Mouse (Mus musculus) CD4-positive, CD25-positive, alpha-beta regulatory T cell, adult 4 months (primary cell): Measurements from ENCODE around the gene Prdm16. TPM values are rescaled to one million over a fixed set of nuclear protein-coding genes. Genes with fewer than 3 reads are reported as not detected.

Experiments
- ATAC-seq: one replicate; pipeline ENCODE4 v1.8.0; 2017
- polyA plus RNA-seq, 2 experiments: library from polyadenylated mRNA; unstranded; fragments of 100-300 nt; shearing (Covaris generic); gene quantifications; one replicate each; pipeline ENCODE4 v1.2.1; 2017

The Prdm16 gene
- polyA plus RNA-seq, 2 experiments from 2014 or later = 2.2 to 2.7 TPM

DNA sequence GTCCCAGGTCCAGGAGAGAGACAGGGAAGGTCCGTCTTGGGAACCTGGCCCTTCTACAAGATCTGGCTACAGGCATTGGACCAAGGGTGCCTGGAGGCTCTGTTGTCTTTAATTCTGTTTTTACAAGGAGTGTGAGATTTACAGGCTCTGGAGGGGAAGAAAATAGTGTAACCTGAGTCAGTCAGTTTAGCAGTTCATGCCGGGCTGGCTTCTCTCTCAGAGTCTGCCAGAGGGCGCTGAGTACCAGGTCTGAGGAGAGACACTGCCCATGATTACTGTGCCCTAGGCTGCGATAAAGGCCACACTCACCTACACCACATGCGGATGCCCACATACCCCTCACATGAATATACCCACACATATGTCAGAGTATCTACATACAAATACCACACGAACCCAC is 219.9 kb downstream of the Prdm16 start:
- ATAC-seq = no peak

DNA sequence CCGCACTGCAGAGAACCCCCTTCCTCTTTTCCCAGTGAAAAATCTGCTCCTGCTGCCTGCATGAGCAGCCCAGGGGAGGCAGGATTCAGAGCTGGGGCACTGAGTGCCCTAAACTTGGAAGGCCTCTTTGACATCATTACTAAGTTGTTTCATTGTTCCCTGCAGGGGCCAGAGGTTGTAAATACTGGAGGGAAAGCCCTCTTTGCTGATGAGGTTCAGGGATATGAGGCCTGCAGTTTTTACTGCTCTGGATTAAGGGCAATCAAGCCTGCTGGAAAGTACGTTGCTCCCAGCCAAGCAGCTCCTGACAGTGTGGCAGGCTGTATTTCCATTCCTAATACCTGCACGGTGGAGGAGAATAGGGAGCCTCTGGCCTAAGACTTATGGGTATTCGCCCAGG is 221.8 kb downstream of the Prdm16 start:
- ATAC-seq = no peak

- ATAC-seq = no peak
These were observed 226.1 kb downstream of the Prdm16 start for GRCm38 (mm10) chr4:154410559-154410958.

DNA sequence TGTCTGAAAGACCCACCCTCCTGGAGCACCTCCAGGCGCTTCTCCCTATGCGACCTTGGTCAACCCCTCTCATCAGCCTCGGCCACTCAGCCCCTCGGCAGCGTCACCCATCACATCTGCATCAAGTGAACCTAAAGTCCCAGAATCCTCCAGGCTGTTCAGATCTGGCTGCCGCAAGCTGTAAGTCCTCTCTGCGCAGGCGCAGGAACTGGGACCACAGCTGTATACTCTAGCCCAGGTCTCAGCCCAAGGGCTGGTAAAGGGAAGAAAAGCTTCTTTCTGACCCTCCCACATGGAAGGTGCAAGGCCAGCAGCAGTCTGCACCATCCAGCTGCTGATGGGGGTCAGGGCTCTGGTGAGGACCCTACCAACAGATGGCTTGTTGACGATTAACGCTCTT is 226.8 kb downstream of the Prdm16 start:
- ATAC-seq = no peak

DNA sequence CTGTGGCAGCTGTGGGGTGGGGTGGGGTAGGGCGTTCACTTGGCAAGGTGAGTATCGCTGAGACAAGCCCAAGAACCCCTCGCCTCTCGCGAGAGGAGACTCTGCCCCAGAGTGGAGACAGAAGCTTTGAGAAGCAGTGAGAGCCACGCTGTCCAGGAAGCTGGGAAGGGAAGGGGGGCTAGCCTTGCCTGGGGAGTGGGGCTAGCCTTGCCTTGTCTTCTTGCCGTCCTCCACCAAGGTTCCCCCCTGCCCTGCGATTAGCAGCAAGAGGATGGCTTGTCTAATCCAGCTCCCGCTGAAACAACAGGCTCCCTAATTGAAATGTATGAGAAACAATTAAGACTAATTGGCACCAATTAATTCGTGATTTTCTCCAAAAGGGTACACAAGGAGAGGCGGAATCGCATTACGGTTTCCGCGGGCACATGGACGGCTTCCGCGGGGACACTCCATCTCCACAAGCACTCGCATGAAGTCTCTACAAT is 227.4 kb downstream of the Prdm16 start:
- no peak for ATAC-seq

GRCm38 (mm10) chr4:154402948-154403347 is 233.7 kb downstream of the Prdm16 start:
- no peak for ATAC-seq

- ATAC-seq = no peak
These were observed 234.4 kb downstream of the Prdm16 start for GRCm38 (mm10) chr4:154401982-154402932.

DNA sequence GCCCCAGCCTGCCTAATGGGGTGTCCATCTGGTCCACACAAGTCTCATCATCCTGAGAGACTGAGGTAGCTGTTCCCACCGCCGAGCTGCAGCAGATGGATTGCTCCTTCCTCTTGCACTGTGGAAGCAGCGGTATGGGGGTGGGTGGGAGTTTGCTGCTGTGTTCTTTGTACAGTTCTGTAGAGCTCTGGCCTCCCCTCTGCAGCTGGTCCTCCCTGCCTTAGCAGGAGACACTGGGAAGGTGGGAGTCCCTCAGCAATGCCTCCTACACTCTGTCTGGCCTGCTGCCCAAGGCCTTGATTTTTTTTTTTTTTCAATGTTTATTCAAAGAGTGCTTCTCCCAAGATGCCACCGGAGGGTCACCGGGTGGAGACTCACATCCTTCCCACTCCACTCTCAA is 235.3 kb downstream of the Prdm16 start:
- ATAC-seq = no peak

DNA sequence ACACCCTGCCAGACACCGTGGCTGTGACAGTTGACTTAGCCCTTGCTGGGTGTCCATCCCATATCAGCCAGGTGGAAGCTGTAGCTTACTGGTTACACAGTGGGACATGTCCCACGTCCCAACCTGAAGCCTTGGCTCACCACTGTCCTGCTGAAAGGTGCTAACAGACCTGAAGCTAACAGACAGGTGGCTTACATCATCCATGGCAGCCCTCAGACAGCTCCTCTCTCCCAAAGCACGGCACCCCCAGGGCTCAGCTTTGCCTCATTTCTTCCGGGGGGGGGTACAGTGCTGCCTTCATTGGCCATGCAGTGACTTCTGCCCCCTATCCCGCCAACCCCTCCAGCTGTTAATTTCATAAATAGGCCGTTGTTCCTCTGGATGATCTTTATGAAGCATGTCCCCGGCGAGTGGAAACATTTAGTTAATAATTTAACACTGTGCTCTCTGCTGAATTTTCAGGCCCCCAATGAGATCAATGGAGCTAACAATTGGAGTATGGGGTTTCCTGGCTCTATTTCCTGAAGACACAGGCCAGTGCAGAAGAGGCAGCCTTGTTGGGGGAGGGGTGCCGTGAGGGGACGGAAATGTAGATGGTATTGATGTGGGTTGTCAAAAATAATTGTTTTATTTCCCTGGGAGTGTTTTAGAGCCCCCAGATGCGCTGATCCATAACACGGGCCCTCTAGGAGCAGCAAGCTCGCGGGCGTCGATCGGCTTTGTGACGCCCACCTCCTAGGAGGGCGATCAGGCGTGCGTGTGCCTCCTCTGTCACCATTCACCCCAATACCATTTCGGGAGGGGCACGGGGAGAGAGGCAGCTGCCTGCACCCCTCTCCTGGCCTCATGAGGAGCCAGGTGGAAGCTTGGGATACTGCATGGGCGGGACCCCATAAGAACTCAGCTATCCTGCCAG is 236.2 kb downstream of the Prdm16 start:
- no peak for ATAC-seq

- ATAC-seq = no peak
These were observed 237.0 kb downstream of the Prdm16 start for GRCm38 (mm10) chr4:154399634-154400033.

DNA sequence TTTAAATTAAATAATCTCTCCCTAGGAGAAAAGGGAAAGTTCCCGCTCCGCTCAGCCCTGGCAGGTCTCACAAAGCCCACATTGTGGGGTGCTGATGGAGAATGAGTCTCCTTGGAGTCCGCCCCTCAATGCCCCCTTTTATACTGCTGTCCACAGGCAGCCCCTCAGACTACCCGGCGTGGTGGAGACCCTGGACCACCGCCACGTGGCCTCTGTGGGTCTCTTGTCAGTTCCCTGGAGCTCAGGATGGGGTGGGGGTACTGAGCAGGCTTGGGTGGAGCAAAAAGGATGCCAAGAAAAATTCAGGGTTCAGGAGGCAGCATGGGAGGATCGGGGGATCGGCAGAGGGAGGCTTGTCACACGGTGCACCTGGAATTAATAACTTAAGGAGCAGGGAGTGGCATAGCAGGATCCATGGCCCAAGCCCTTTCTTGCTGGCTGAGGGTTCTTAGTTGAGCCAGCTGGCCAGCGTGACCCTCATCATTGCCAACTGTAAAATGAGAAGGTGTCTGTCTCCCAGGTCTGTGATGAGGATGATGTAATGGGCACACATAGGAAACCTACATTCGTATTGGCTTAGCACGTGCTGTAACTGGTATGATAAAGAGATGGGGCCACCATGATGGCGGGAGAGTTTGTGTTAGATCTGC is 239.9 kb downstream of the Prdm16 start:
- ATAC-seq = no peak

GRCm38 (mm10) chr4:154394123-154394722 is 242.4 kb downstream of the Prdm16 start:
- no peak for ATAC-seq

- ATAC-seq = no peak
These were observed 243.2 kb downstream of the Prdm16 start for GRCm38 (mm10) chr4:154393196-154394122.

GRCm38 (mm10) chr4:154392641-154393040 is 244.0 kb downstream of the Prdm16 start:
- no peak for ATAC-seq

DNA sequence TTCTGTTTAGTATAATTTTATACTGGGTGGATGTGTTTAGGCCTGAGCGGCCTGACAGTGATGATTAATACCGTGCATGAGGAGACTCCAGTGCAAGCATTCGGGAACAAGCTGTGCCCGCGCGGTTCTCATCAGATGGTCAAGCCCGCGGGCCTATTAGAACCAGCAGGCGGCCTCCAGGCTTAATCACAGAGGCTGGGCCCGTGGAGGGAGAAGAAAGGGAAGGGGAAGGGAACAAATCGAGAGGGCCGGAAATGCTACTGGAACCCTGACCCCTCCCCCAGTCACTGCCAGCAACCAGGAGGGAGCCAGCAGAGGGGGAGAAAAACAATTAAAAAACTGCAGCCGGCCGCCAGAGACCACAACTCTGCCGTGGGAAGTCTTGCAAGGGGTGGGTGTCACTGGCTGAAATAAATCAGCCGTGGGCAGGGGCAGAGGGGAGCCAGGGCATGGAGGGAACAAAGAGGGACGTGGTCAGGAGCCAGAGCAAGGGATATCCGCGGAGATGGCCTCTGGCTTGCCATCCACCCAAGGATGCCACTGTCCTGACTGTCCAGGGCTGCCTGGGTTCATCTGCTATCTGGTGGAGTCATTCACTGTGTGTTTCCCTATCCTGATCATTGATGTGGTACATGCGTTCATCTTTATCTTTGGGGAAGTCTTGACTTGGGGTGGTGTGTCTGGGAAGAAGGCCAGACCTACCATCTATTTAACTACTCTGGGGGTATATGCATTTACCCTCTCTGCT is 246.2 kb downstream of the Prdm16 start:
- ATAC-seq = no peak

DNA sequence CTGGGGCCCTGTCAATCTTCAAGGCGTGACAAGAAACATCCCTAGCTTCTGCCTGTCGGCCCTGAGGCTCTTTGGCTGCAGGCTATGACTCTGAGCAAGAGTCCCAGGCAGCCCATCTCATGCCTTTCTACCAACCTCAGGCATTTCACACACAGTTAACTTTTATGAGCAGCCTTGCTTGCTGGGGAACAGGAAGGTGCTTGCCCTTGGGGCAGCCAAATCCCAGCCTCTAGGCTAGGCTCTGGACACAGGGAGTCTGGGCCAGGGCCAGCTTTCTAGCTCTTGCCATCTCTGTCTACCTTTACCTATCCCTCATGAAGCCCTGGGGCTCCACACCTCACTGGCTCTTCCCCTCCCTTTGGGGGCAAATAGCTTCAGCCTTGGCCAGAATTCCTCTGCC is 247.0 kb downstream of the Prdm16 start:
- no peak for ATAC-seq

- no peak for ATAC-seq
These were observed 249.9 kb downstream of the Prdm16 start for GRCm38 (mm10) chr4:154386810-154387209.

DNA sequence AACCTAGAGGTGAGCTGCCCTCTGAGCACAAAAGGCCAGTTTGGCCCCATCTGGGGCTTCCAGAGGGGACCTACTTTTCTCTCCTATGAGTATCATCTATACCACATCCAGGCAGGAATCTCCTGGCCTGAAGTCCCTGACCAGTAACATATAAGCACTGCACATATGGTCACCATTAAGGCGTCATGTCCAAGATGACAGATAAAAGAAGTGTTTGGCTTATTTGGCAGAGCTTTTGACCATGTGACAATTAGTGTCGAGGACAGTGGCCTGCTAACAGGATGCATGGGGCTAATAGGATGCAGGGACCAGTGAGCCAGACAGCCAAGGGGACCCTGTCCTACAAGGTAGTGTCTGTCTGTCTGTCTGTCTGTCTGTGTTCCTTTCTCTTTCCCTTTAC is 250.8 kb downstream of the Prdm16 start:
- no peak for ATAC-seq

DNA sequence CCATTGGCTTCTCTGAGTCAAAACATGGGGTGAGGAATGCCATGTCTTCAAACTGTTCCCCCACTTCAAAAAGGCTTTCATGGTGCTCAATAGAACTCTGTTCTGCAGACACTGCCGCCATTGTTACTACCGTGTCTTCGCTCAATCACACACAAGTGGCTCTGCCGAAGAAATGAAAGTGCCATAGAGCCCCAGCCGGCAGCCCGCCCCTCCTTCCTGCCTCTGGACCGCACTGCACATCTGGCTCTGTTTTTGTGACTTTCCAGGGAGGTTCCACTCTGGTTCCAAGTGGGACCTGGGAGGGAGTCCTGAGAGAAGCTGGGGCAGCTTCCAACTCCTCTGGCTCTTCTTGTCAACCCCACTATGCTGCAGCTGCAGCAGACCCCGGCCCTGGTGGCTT is 251.5 kb downstream of the Prdm16 start:
- no peak for ATAC-seq

DNA sequence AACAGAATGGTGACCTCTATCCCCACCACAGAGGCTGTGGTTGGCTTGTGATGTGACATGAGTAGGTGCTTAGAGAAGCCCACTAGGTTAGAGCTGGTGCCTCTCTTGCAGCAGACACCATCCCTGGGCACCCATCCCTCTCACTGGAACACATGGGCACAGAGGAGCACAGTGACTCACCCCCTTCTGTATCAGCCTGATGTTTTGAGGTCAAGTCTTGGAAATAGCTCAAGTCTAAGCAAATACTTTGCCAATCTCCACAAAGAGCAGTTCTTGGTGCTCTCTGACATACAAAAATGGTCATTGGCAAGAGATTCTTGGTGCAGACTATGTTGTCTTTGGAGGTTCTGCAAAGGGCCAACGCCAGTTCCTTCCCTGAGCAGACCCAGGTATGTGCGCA is 257.8 kb downstream of the Prdm16 start:
- ATAC-seq = no peak
